Mouse (Mus musculus): ENCODE measurements around the gene Itfg2. TPM values are rescaled to one million over a fixed set of nuclear protein-coding genes. Genes with fewer than 3 reads are reported as not detected.

Itfg2 gene
- total and polyA plus RNA-seq, 3 experiments = 16.6 to 44.8 TPM; not detected in 1

- peak; percentile 62 for DNase-seq (ENCODE audit: low read depth, low spot score)
- no peak overlapping the region for H3K9ac ChIP-seq (ENCODE audit: control insufficient read depth, low read depth, low read length, poor library complexity, severe bottlenecking)
These were observed 41.0 kb downstream of the Itfg2 start for GRCm38 (mm10) chr6:128383752-128384151.

GRCm38 (mm10) chr6:128381254-128381653 lies 43.5 kb downstream of the Itfg2 start:
- DNase-seq (ENCODE audit: low read depth, low spot score) = no peak
- Histone ChIP-seq H3K36me3 (ENCODE audit: control insufficient read depth in 1 of 2, insufficient read depth in 2 of 2, low read length in 2 of 2) (no peaks in the 10 kb centered on the region), H3K27ac (ENCODE audit: control insufficient read depth, low read depth, low read length) (no peak overlapping the region), H3K4me1 (ENCODE audit: control insufficient read depth in 1 of 2, insufficient read depth in 2 of 2, low read length in 2 of 2) (peaks cover 0 to 8% of the 10 kb centered on the region in 2 experiments; a peak in 1 of 4 replicates), H3K4me3 (ENCODE audit: control insufficient read depth in 1 of 2, insufficient read depth in 1 of 2, low read depth in 2 of 2, low read length in 2 of 2) (no peak overlapping the region), H3K9ac (ENCODE audit: control insufficient read depth, low read depth, low read length, poor library complexity, severe bottlenecking) (no peak overlapping the region), H3K9me3 (replicated peaks; ENCODE audit: insufficient read depth, low read length) (no peaks in the 10 kb centered on the region), H3K79me2 (ENCODE audit: control insufficient read depth, insufficient read depth, low read length, poor library complexity) (no peaks in the 10 kb centered on the region), H3K27me3 (ENCODE audit: control insufficient read depth in 1 of 2, insufficient read depth in 2 of 2, low read length in 2 of 2) (no peaks in the 10 kb centered on the region)
- TF ChIP-seq USF2 (IDR thresholded peaks at IDR 0.05; ENCODE audit: borderline replicate concordance in 1 of 2, insufficient read depth in 1 of 2, low read depth in 1 of 2, low read length in 2 of 2) (no peak), CTCF (IDR thresholded peaks at IDR 0.05 in 2 of 3, conservative IDR thresholded peaks at IDR 0.05 in 1 of 3; ENCODE audit: control insufficient read depth in 1 of 3, insufficient read depth in 1 of 3, low read depth in 2 of 3, low read length in 3 of 3, poor library complexity in 1 of 3, severe bottlenecking in 1 of 3) (no peak), GABPA (IDR thresholded peaks at IDR 0.05; ENCODE audit: low read depth, low read length) (no peak), USF1 (IDR thresholded peaks at IDR 0.05; ENCODE audit: low read depth, low read length) (no peak)

More at GRCm38 (mm10) chr6:128383752-128384151, 41.0 kb downstream of the Itfg2 start:
- H3K79me2 ChIP-seq (ENCODE audit: control insufficient read depth, insufficient read depth, low read length, poor library complexity) = no peaks in the 10 kb centered on the region
- H3K36me3 ChIP-seq (ENCODE audit: control insufficient read depth in 1 of 2, insufficient read depth in 2 of 2, low read length in 2 of 2) = no peaks in the 10 kb centered on the region
- H3K9me3 ChIP-seq (replicated peaks; ENCODE audit: insufficient read depth, low read length) = no peaks in the 10 kb centered on the region
- no peak overlapping the region for H3K27ac ChIP-seq (ENCODE audit: control insufficient read depth, low read depth, low read length)
- H3K4me3 ChIP-seq (ENCODE audit: control insufficient read depth in 1 of 2, insufficient read depth in 1 of 2, low read depth in 2 of 2, low read length in 2 of 2) = no peak overlapping the region
- H3K4me1 ChIP-seq (ENCODE audit: control insufficient read depth in 1 of 2, insufficient read depth in 2 of 2, low read length in 2 of 2) = peaks cover 0 to 8% of the 10 kb centered on the region in 2 experiments; a peak in 1 of 4 replicates
- H3K27me3 ChIP-seq (ENCODE audit: control insufficient read depth in 1 of 2, insufficient read depth in 2 of 2, low read length in 2 of 2) = no peaks in the 10 kb centered on the region
- TF ChIP-seq MYB (IDR thresholded peaks at IDR 0.05; ENCODE audit: low read depth, low read length) (no peak), MAZ (IDR thresholded peaks at IDR 0.05; ENCODE audit: low read depth, low read length) (no peak), CHD2 (IDR thresholded peaks at IDR 0.05; ENCODE audit: low read length) (no peak), SMC3 (IDR thresholded peaks at IDR 0.05; ENCODE audit: low read depth, low read length) (no peak), MXI1 (IDR thresholded peaks at IDR 0.05; ENCODE audit: low read depth, low read length) (no peak), TBP (IDR thresholded peaks at IDR 0.05; ENCODE audit: low read depth, low read length) (no peak), CTCF (IDR thresholded peaks at IDR 0.05 in 2 of 3, conservative IDR thresholded peaks at IDR 0.05 in 1 of 3; ENCODE audit: control insufficient read depth in 1 of 3, insufficient read depth in 1 of 3, low read depth in 2 of 3, low read length in 3 of 3, poor library complexity in 1 of 3, severe bottlenecking in 1 of 3) (no peak), JUND (IDR thresholded peaks at IDR 0.05; ENCODE audit: low read depth, low read length) (no peak), USF2 (IDR thresholded peaks at IDR 0.05; ENCODE audit: borderline replicate concordance in 1 of 2, insufficient read depth in 1 of 2, low read depth in 1 of 2, low read length in 2 of 2) (no peak), POLR2A (IDR thresholded peaks at IDR 0.05; ENCODE audit: control insufficient read depth in 1 of 2, insufficient read depth in 1 of 2, low read depth in 1 of 2, low read length in 2 of 2, poor library complexity in 1 of 2) (no peak), MAX (IDR thresholded peaks at IDR 0.05; ENCODE audit: low read length) (no peak), RAD21 (IDR thresholded peaks at IDR 0.05; ENCODE audit: low read depth, low read length) (no peak), USF1 (IDR thresholded peaks at IDR 0.05; ENCODE audit: low read depth, low read length) (no peak), EP300 (IDR thresholded peaks at IDR 0.05; ENCODE audit: low read depth in 1 of 2, low read length in 2 of 2) (no peak), SIN3A (IDR thresholded peaks at IDR 0.05; ENCODE audit: low read length) (no peak), NELFE (IDR thresholded peaks at IDR 0.05; ENCODE audit: low read depth, low read length) (no peak), ELF1 (IDR thresholded peaks at IDR 0.05; ENCODE audit: low read depth, low read length) (no peak), TAL1 (IDR thresholded peaks at IDR 0.05; ENCODE audit: low read length) (no peak), GABPA (IDR thresholded peaks at IDR 0.05; ENCODE audit: low read depth, low read length) (no peak)

Data from MEL (cell line).